Mouse (Mus musculus) telencephalon, adult 2 months (tissue): ENCODE measurements around the gene Ckmt2.
A peak's percentile ranks its signal among the peaks of the same experiment; 100 is the strongest.

Experiments used
- DNase-seq: peaks from one replicate; pipeline ENCODE4 v3.0.0-alpha.2; 2011; ENCODE audit warnings: low read depth, low spot score

Ckmt2 gene

GRCm38 (mm10) chr13:91873734-91874329 lies 2.9 kb downstream of the Ckmt2 start:
- no peak for DNase-seq

- no peak for DNase-seq
Observed at GRCm38 (mm10) chr13:91868577-91868976, 8.1 kb downstream of the Ckmt2 start.

GRCm38 (mm10) chr13:91858835-91859234 lies 17.9 kb downstream of the Ckmt2 start:
- no peak for DNase-seq

GRCm38 (mm10) chr13:91857427-91857826 lies 19.3 kb downstream of the Ckmt2 start:
- no peak for DNase-seq

- DNase-seq = no peak
Observed at GRCm38 (mm10) chr13:91854412-91854811, 22.3 kb downstream of the Ckmt2 start.

GRCm38 (mm10) chr13:91827876-91828275 lies 48.8 kb downstream of the Ckmt2 start:
- no peak for DNase-seq

- no peak for DNase-seq
Observed at GRCm38 (mm10) chr13:91826066-91826465, 50.6 kb downstream of the Ckmt2 start.

GRCm38 (mm10) chr13:91824845-91825550 lies 51.7 kb downstream of the Ckmt2 start:
- DNase-seq = no peak

GRCm38 (mm10) chr13:91823735-91824134 lies 53.0 kb downstream of the Ckmt2 start:
- no peak for DNase-seq

- no peak for DNase-seq
Observed at GRCm38 (mm10) chr13:91814670-91815069, 62.0 kb downstream of the Ckmt2 start.

GRCm38 (mm10) chr13:91809476-91809875 lies 67.2 kb downstream of the Ckmt2 start:
- DNase-seq = no peak

- no peak for DNase-seq
Observed at GRCm38 (mm10) chr13:91807874-91808575, 68.7 kb downstream of the Ckmt2 start.

- DNase-seq = peak; percentile 91
Observed at GRCm38 (mm10) chr13:91807155-91807839, 69.4 kb downstream of the Ckmt2 start, which contains the start of gene Zcchc9. TSS of gene Zcchc9 (minus strand) at chr13:91807705.
